Mouse (Mus musculus) small intestine, adult 2 months (tissue): ENCODE results near the gene Vmn1r165. TPM values are rescaled to one million over a fixed set of nuclear protein-coding genes. Genes with fewer than 3 reads are reported as not detected.
"Not testable (repeated sequence)": the region's sequence is repeated elsewhere in the genome, so short reads cannot be mapped to it uniquely, and the experiment has no call there.

Experiments used
- H3K27ac ChIP-seq: fragments of 200-500 bp; 2 replicates; pipeline ENCODE4 v1.5.1; 2012; ENCODE audit warnings: low read depth, low read length, control low read depth, inconsistent platforms; ENCODE audit not compliant: insufficient read depth
- H3K27me3 ChIP-seq: fragments of 200-500 bp; 2 replicates; pipeline ENCODE4 v1.6.1; 2012; ENCODE audit warnings: mild to moderate bottlenecking, moderate library complexity, low read length, inconsistent platforms; ENCODE audit not compliant: control insufficient read depth, insufficient read depth
- H3K36me3 ChIP-seq: fragments of 200-500 bp; 2 replicates; pipeline ENCODE4 v1.6.1; 2012; ENCODE audit warnings: mild to moderate bottlenecking, low read length, control low read depth, inconsistent platforms; ENCODE audit not compliant: control insufficient read depth, insufficient read depth
- H3K4me1 ChIP-seq: fragments of 200-500 bp; 2 replicates; pipeline ENCODE4 v1.6.1; 2012; ENCODE audit warnings: low read length, inconsistent platforms, mixed read lengths; ENCODE audit not compliant: control insufficient read depth, insufficient read depth, insufficient read length
- H3K4me3 ChIP-seq: fragments of 200-500 bp; 2 replicates; pipeline ENCODE4 v1.5.1; 2012; ENCODE audit warnings: low read depth, mild to moderate bottlenecking, control low read depth, inconsistent platforms, low read length, moderate library complexity
- WGBS: fragments of 180-500 bp; shearing (Covaris S2); methylation state at CpG from one replicate; pipeline ENCODE4 v1.1.7; 2018; 5-methylcytosine and 5-hydroxymethylcytosine counted together
- polyA plus RNA-seq: library from polyadenylated mRNA; depleted of rRNA; stranded (reverse); fragments of >200 nt; gene quantifications from 2 replicates; pipeline ENCODE4 v1.2.3, GENCODE M21; 2012; rRNA removed

Vmn1r165 gene
- polyA plus RNA-seq = not detected in 2 replicates

DNA sequence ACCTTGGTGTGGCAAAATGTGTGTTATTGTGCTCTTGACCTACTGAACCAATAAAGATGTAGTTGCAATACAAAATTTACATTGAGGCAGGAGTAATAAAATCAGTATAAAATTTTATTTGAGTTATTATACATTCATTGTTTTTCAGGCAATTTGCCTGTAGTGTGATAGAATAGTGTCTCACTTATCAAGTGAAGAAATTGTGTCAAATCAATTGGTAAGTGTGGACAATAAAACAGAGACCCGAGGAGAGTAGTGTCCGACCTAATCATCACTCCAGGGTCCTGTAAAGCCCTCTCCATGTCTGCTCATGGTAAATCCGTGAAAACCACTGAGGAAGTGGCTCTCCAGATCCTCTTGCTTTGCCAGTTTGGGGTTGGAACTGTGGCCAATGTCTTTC, at the start of gene Vmn1r165:
Vmn1r165 (plus strand) TSS at position 301 of the 400 bp plus-strand sequence.
- H3K4me3 ChIP-seq, H3K27me3 ChIP-seq, H3K36me3 ChIP-seq, H3K27ac ChIP-seq, H3K4me1 ChIP-seq: not testable (repeated sequence)
- no CpG with 5 or more reads among the region's 3 CpGs for WGBS

- H3K4me1 ChIP-seq, H3K4me3 ChIP-seq, H3K36me3 ChIP-seq, H3K27me3 ChIP-seq, H3K27ac ChIP-seq: not testable (repeated sequence)
- no CpG with 5 or more reads among the region's 2 CpGs for WGBS
Measured at GRCm38 (mm10) chr7:23251582-23251981, 34.5 kb downstream of the Vmn1r165 start, which contains the start of gene Vmn1r166. Gene Vmn1r166, minus strand, starts transcription at chr7:23251682.

Other genes starting within 250 kb of the Vmn1r165 start
- not detected in 2 replicates for gene Gm4214, start 232.7 kb upstream of the Vmn1r165 start, polyA plus RNA-seq
- not detected in 2 replicates for gene Gm4216, start 197.4 kb upstream of the Vmn1r165 start, polyA plus RNA-seq
- gene Vmn1r163, start 161.8 kb upstream of the Vmn1r165 start, polyA plus RNA-seq = not detected in 2 replicates
- gene Gm8720, start 149.9 kb upstream of the Vmn1r165 start, polyA plus RNA-seq = not detected in 2 replicates
- gene Gm10662, start 72.9 kb upstream of the Vmn1r165 start, polyA plus RNA-seq = not detected in 2 replicates
- not detected in 2 replicates for gene Vmn1r166, start 34.4 kb downstream of the Vmn1r165 start, polyA plus RNA-seq
- not detected in 2 replicates for gene Gm6902, start 61.6 kb downstream of the Vmn1r165 start, polyA plus RNA-seq
- gene Nlrp4e, start 83.9 kb downstream of the Vmn1r165 start, polyA plus RNA-seq = not detected in 2 replicates
- gene Nlrp5, start 168.6 kb downstream of the Vmn1r165 start, polyA plus RNA-seq = not detected in 2 replicates